19 mouse cellular contexts compared by ENCODE assay signal in genomic region chr9:66583244-66583643, GRCm38 (mm10). TPM values are rescaled to one million over a fixed set of nuclear protein-coding genes. Genes with fewer than 3 reads are reported as not detected.
DNase-seq lines count a peak whose midpoint lies in the region; ATAC-seq and TF ChIP-seq lines count a peak whose summit lies in the region.
"Had no signal": no experiment of that assay in that cellular context is flagged by ENCODE, and none has a peak within 500 bp of the region (broad histone marks: within the 10 kb centered on the region; RNA-seq: fewer than 3 reads in every experiment).

No protein-coding gene starts in this region.

- ATAC-seq in midbrain, postnatal 0 days (ENCODE audit: low FRiP score) = no peak
- no peak for ATAC-seq in midbrain, embryonic 11.5 days (ENCODE audit: low FRiP score)
- ATAC-seq in Patski = no peak
- ATAC-seq: hindbrain, embryonic 16.5 days had no signal

- POLR2A ChIA-PET in Patski (lab: Charles Lee) = no interaction called here

- no peak for DNase-seq in gastrocnemius, adult 2 months
- DNase-seq in gastrocnemius, postnatal 4 days (ENCODE audit: low spot score in 2 of 2) = no peak
- DNase-seq in midbrain, postnatal 0 days (ENCODE audit: low spot score) = no peak
- no peak for DNase-seq in midbrain, embryonic 11.5 days (ENCODE audit: low spot score, missing footprints)
- no peak for DNase-seq in Patski (ENCODE audit: low read depth, low spot score)
- peak; percentile 63 for DNase-seq in naive thymus-derived CD4-positive, alpha-beta T cell, adult 2 months (ENCODE audit: low read depth)
- no peak for DNase-seq in frontal cortex, postnatal 36 days (ENCODE audit: low spot score in 2 of 2)
- no peak for DNase-seq in kidney, postnatal 10 days
- DNase-seq: adrenal gland, adult 2 months; cerebellum, adult 9-10 months; embryo, embryonic 11 days; heart, adult 18-20 months; kidney, adult 8-10 months; spleen, adult 18-20 months had no signal

- TF ChIP-seq CTCF in gastrocnemius, adult 2 months (IDR thresholded peaks at IDR 0.05) = peak; percentile 20; the same call in 1 of the 2 replicates
- peak; percentile 24; the same call in 1 of the 2 replicates for TF ChIP-seq CTCF in midbrain, postnatal 0 days (IDR thresholded peaks at IDR 0.05)
- peak; percentile 59 for TF ChIP-seq CTCF in Patski (IDR thresholded peaks at IDR 0.05)

- H3K4me3 ChIP-seq in gastrocnemius, adult 2 months = no peak overlapping the region
- H3K4me3 ChIP-seq in midbrain, postnatal 0 days (ENCODE audit: low read depth, low read length) = no peak overlapping the region
- no peak overlapping the region for H3K4me3 ChIP-seq in midbrain, embryonic 11.5 days (ENCODE audit: low read depth, low read length)
- H3K4me3 ChIP-seq: forebrain, embryonic 12.5 days; limb, embryonic 15.5 days; lung, embryonic 15.5 days; megakaryocyte, embryonic 14.5 days had no signal

- in situ Hi-C loops in Patski (cut with MboI; ENCODE audit: low pct_unique_long_range_greater_than_20kb) = no loop called here

- no peak overlapping the region for H3K9ac ChIP-seq in midbrain, postnatal 0 days (replicated peaks; ENCODE audit: low read length, poor library complexity, severe bottlenecking)
- no peak overlapping the region for H3K9ac ChIP-seq in midbrain, embryonic 11.5 days (ENCODE audit: low read length)
- H3K9ac ChIP-seq: forebrain, embryonic 12.5 days; limb, embryonic 15.5 days; lung, embryonic 15.5 days had no signal

- no peak overlapping the region for H3K27ac ChIP-seq in gastrocnemius, adult 2 months
- no peak overlapping the region for H3K27ac ChIP-seq in midbrain, postnatal 0 days (ENCODE audit: low read depth, low read length)
- no peak overlapping the region for H3K27ac ChIP-seq in midbrain, embryonic 11.5 days (ENCODE audit: low read depth, low read length)
- H3K27ac ChIP-seq: forebrain, embryonic 12.5 days; limb, embryonic 15.5 days; lung, embryonic 15.5 days had no signal

- CTCF ChIA-PET in Patski (lab: Charles Lee) = no interaction called here

- H3K4me1 ChIP-seq in midbrain, postnatal 0 days (ENCODE audit: insufficient read depth, low read length) = no peaks in the 10 kb centered on the region
- H3K4me1 ChIP-seq in midbrain, embryonic 11.5 days (ENCODE audit: control insufficient read depth, insufficient read depth, low read length) = 0 out of 2 replicates have a peak, but pooled peaks cover 5% of the 10 kb centered on the region
- H3K4me1 ChIP-seq: limb, embryonic 15.5 days had no signal

- H3K9me3 ChIP-seq in midbrain, postnatal 0 days (ENCODE audit: low read length) = no peaks in the 10 kb centered on the region
- H3K9me3 ChIP-seq in midbrain, embryonic 11.5 days (ENCODE audit: control insufficient read depth, low read length) = no peaks in the 10 kb centered on the region
- H3K9me3 ChIP-seq: forebrain, embryonic 12.5 days; limb, embryonic 15.5 days; lung, embryonic 15.5 days; megakaryocyte, embryonic 14.5 days had no signal

- no peaks in the 10 kb centered on the region for H3K36me3 ChIP-seq in midbrain, postnatal 0 days (ENCODE audit: insufficient read depth, low read length)
- no peaks in the 10 kb centered on the region for H3K36me3 ChIP-seq in midbrain, embryonic 11.5 days (ENCODE audit: control insufficient read depth, insufficient read depth, low read length)
- H3K36me3 ChIP-seq: lung, embryonic 15.5 days had no signal

- H3K4me2 ChIP-seq in midbrain, postnatal 0 days (ENCODE audit: low read depth, low read length, poor library complexity, severe bottlenecking) = no peak overlapping the region
- H3K4me2 ChIP-seq in midbrain, embryonic 11.5 days = no peak overlapping the region
- H3K4me2 ChIP-seq: forebrain, embryonic 12.5 days; limb, embryonic 15.5 days; lung, embryonic 15.5 days had no signal

- 92% methylated on average over 1 of the region's 1 CpGs for WGBS in midbrain, postnatal 0 days
- WGBS in midbrain, embryonic 11.5 days = 92% methylated on average over 1 of the region's 1 CpGs

- intact Hi-C loops in gastrocnemius, adult 2 months (cut with DNase I) = no loop called here

- H3K27me3 ChIP-seq in midbrain, postnatal 0 days (ENCODE audit: insufficient read depth, low read length) = no peaks in the 10 kb centered on the region
- no peaks in the 10 kb centered on the region for H3K27me3 ChIP-seq in midbrain, embryonic 11.5 days (ENCODE audit: control insufficient read depth, insufficient read depth, low read length)
- no peaks in the 10 kb centered on the region for H3K27me3 ChIP-seq in Patski
- H3K27me3 ChIP-seq: forebrain, embryonic 12.5 days; limb, embryonic 15.5 days; lung, embryonic 15.5 days; megakaryocyte, embryonic 14.5 days had no signal

RNA-seq across cellular contexts. Expression of gene Usp3, which starts 9.7 kb away (rescaled TPM):
- 10 to 100 TPM; 15.0 to 17.1 TPM for total RNA-seq in gastrocnemius, adult 2 months (2021)
- 10 to 100 TPM; 33.3 to 35.8 TPM for total RNA-seq in gastrocnemius, postnatal 4 days (2021)
- total RNA-seq in midbrain, postnatal 0 days (2014; rRNA removed) = 23.4 and 30.0 TPM in 2 replicates
- polyA plus RNA-seq in midbrain, postnatal 0 days (2015; fragmentation: Nextera tagmentation; extraction: Ambion mirVana) = 33.7 and 39.9 TPM in 2 replicates
- 104 and 106 TPM in 2 replicates for polyA plus RNA-seq in midbrain, embryonic 11.5 days (2014; fragmentation: Nextera tagmentation; extraction: Ambion mirVana)
- 57.5 TPM for polyA plus RNA-seq in Patski (2021)
